Mouse (Mus musculus): Measurements from ENCODE around the gene Gm44965. TPM values are rescaled to one million over a fixed set of nuclear protein-coding genes. Genes with fewer than 3 reads are reported as not detected.

Gene Gm44965
- polyA plus RNA-seq, 1 experiment: not detected

DNA sequence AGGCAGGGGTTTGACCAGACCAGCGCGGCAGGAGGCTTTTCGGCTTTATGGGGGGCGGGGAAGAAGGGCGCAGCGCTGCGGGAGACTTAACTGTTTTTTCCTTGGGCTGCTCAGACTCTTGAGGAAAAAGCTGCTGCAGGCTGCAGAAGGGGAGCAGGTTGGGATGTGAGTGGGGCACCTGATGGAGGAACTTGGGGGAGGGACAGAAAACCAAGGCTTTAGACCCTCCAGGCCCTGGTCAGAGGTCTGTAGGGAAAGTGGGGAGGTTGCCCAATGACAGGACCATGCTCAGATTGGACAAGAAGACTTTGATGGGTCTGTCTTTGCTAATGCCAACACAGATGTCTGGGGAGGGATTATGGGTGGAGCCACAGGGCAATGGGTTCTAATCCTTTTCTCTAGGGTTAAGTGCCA is 33.8 kb downstream of the Gm44965 start:
- Histone ChIP-seq H3K27me3 (ENCODE audit: control insufficient read depth) (peaks cover 39% of the 10 kb centered on the region), H3K4me1 (ENCODE audit: control insufficient read depth) (peaks cover 4% of the 10 kb centered on the region), H3K4me3 (replicated peaks) (peak overlapping the region; percentile 30)

DNA sequence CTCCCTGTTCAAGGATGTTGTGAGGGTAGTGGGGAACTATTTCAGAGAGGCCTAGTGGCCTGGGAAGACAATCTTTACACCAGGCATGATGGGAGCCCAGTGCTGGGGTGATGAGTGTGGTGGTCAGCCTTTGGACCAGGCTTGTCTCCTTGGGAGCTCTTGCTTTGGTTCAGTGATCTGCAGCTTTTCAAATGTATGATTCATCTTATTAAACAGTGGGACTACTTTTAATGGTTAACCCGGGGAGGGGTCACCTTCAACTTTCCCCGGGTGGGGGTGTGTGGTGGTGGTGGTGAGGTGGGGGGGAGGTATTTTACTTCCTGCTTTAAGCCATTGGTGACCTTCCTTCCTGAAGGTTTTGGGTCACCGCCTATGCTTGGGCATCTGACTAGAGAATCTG is 34.6 kb downstream of the Gm44965 start:
- Histone ChIP-seq H3K4me3 (replicated peaks) (no peak overlapping the region), H3K4me1 (ENCODE audit: control insufficient read depth) (peaks cover 4% of the 10 kb centered on the region), H3K36me3 (ENCODE audit: control insufficient read depth) (no peaks in the 10 kb centered on the region), H3K27me3 (ENCODE audit: control insufficient read depth) (peaks cover 39% of the 10 kb centered on the region), H3K9me3 (ENCODE audit: control insufficient read depth, low read length) (no peaks in the 10 kb centered on the region)
- TF ChIP-seq TAL1 (IDR thresholded peaks at IDR 0.05; ENCODE audit: low read length) (no peak), GATA1 (IDR thresholded peaks at IDR 0.05; ENCODE audit: low read length) (no peak)

More for the DNA sequence above, 33.8 kb downstream of the Gm44965 start:
- no peaks in the 10 kb centered on the region for H3K36me3 ChIP-seq (ENCODE audit: control insufficient read depth)
- no peaks in the 10 kb centered on the region for H3K9me3 ChIP-seq (ENCODE audit: control insufficient read depth, low read length)
- TF ChIP-seq GATA1 (IDR thresholded peaks at IDR 0.05; ENCODE audit: low read length): no peak
- TF ChIP-seq TAL1 (IDR thresholded peaks at IDR 0.05; ENCODE audit: low read length): no peak

DNA sequence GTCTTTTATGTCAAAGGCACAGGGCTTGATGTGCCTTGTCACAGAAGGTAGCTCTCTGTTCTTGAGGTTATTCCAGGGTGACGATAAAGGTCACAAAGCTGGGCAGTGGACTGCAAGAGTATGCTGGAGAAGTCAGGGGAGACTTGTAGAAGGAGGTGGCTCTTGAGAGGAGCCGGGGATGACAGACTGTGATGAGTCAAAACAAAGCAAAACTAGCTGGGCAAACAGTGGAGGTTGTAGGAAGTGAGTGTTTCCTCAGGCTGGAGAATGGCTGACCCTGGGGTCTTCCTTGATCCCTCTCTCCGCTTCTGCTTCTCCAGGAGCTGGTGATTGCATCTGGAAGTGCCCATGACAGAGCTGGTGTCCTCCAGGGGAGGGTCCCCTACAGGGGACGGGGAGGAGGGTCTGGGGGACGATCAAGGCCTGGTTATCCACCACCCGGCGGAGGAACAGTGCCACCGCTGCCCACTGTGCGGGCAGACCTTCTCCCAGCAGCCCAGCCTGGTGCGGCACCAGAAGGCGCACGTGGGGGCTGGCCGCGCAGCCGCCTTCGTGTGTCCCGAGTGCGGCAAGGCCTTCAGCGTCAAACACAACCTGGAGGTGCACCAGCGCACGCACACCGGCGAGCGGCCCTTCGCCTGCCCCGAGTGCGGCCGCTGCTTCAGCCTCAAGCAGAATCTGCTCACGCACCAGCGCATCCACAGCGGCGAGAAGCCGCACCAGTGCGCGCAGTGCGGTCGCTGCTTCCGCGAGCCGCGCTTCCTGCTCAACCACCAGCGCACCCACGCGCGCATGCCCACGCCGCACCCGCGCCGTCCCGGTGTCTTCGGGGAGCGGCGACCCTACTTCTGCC is 35.3 kb downstream of the Gm44965 start:
- Histone ChIP-seq H3K9me3 (ENCODE audit: control insufficient read depth, low read length) (no peaks in the 10 kb centered on the region), H3K4me1 (ENCODE audit: control insufficient read depth) (peaks cover 4% of the 10 kb centered on the region), H3K4me3 (replicated peaks) (peak overlapping the region; percentile 22), H3K36me3 (ENCODE audit: control insufficient read depth) (no peaks in the 10 kb centered on the region), H3K27me3 (ENCODE audit: control insufficient read depth) (peaks cover 39% of the 10 kb centered on the region)
- no peak for TF ChIP-seq GATA1 (IDR thresholded peaks at IDR 0.05; ENCODE audit: low read length)
- TF ChIP-seq TAL1 (IDR thresholded peaks at IDR 0.05; ENCODE audit: low read length): no peak

DNA sequence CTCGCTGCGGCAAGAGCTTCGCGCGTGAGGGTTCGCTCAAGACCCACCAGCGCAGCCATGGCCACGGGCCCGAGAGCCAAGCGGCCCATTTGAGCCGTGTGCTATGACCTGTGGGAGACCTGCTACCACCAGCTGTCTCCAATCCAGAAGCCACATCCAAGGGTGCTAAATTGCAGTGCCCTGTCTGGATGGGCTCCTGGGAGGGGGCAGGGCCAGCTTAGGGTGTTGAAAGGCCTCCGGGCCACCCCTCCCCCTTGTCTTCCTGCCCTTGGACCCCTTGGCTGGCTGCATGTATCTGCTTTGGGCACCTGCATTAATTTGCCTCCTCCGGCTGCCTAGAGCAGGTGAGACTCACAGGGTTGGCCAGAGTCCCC is 35.9 kb downstream of the Gm44965 start:
- peak overlapping the region; percentile 22 for H3K4me3 ChIP-seq (replicated peaks)
- H3K4me1 ChIP-seq (ENCODE audit: control insufficient read depth): peaks cover 4% of the 10 kb centered on the region
- H3K27me3 ChIP-seq (ENCODE audit: control insufficient read depth): peaks cover 39% of the 10 kb centered on the region
- no peaks in the 10 kb centered on the region for H3K36me3 ChIP-seq (ENCODE audit: control insufficient read depth)
- H3K9me3 ChIP-seq (ENCODE audit: control insufficient read depth, low read length): no peaks in the 10 kb centered on the region
- no peak for TF ChIP-seq GATA1 (IDR thresholded peaks at IDR 0.05; ENCODE audit: low read length)
- no peak for TF ChIP-seq TAL1 (IDR thresholded peaks at IDR 0.05; ENCODE audit: low read length)

DNA sequence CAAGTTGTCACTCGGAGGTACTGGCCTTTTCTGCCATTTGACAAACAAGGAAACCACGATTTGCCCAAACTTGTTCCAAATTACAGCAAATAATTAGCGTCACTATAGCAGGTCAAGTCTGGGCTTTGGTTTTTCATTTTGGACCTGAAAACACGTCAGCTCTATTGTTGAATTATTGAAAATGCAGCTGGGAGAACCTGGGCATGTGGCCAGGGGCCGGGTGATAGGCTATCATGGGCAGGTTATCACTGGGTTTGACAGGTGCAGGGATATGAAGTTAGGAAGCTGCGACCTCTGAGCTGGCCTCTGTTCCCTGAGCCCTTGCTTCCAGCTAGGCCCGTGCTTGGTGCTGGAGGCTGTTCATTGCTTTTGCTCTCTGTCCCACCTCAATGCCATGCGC is 37.1 kb downstream of the Gm44965 start:
- Histone ChIP-seq H3K4me1 (ENCODE audit: control insufficient read depth) (peaks cover 4% of the 10 kb centered on the region), H3K9me3 (ENCODE audit: control insufficient read depth, low read length) (no peaks in the 10 kb centered on the region), H3K4me3 (replicated peaks) (no peak overlapping the region), H3K27me3 (ENCODE audit: control insufficient read depth) (peaks cover 36% of the 10 kb centered on the region), H3K36me3 (ENCODE audit: control insufficient read depth) (no peaks in the 10 kb centered on the region)
- TF ChIP-seq TAL1 (IDR thresholded peaks at IDR 0.05; ENCODE audit: low read length) (no peak), GATA1 (IDR thresholded peaks at IDR 0.05; ENCODE audit: low read length) (no peak)

DNA sequence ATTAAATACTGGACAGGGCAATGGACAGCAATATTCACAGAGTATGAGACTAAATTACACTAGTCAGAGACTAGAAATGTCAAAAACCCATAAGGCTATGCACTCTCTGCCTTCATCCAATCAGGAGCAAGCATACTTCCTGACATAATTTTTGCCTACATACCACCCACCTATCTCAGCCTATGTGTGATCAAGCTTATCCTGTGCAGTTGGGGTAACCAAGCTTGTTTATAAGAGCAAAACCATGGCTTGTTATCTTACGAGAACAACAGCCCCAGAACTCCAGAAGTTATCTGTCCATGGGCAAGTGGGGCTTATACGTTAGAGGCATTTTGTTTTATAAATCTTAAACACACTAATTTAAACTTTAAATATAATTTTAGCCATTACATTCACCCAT is 41.4 kb downstream of the Gm44965 start:
- H3K4me1 ChIP-seq (ENCODE audit: control insufficient read depth): no peaks in the 10 kb centered on the region
- H3K36me3 ChIP-seq (ENCODE audit: control insufficient read depth): no peaks in the 10 kb centered on the region

DNA sequence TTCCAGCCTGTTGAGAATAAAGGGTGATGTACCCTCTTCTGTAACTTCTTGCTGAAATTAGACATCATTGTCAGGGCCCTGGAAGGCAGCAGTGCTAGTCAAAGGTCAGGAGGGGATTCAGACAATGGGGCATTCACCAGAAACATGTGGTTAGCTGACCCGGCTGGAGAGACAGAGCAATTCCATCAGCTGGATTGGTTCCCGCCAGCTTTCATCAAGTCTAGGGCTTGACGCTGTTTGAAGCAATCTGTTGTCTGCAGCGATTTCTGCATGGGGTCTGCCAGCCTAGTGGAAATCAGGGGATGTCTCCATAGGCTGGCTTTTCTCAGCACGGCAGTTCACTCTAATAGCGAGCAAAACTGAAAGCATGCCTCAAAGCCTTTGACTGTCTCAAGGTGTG is 42.8 kb downstream of the Gm44965 start:
- Histone ChIP-seq H3K4me1 (ENCODE audit: control insufficient read depth) (no peaks in the 10 kb centered on the region), H3K4me3 (replicated peaks) (no peak overlapping the region), H3K36me3 (ENCODE audit: control insufficient read depth) (no peaks in the 10 kb centered on the region), H3K9me3 (ENCODE audit: control insufficient read depth, low read length) (no peaks in the 10 kb centered on the region), H3K27me3 (ENCODE audit: control insufficient read depth) (no peaks in the 10 kb centered on the region)
- TF ChIP-seq GATA1 (IDR thresholded peaks at IDR 0.05; ENCODE audit: low read length): no peak
- no peak for TF ChIP-seq TAL1 (IDR thresholded peaks at IDR 0.05; ENCODE audit: low read length)

More for the DNA sequence above, 41.4 kb downstream of the Gm44965 start:
- no peaks in the 10 kb centered on the region for H3K27me3 ChIP-seq (ENCODE audit: control insufficient read depth)
- TF ChIP-seq TAL1 (IDR thresholded peaks at IDR 0.05; ENCODE audit: low read length): no peak
- no peak for TF ChIP-seq GATA1 (IDR thresholded peaks at IDR 0.05; ENCODE audit: low read length)
- no peak overlapping the region for H3K4me3 ChIP-seq (replicated peaks)
- no peaks in the 10 kb centered on the region for H3K9me3 ChIP-seq (ENCODE audit: control insufficient read depth, low read length)

DNA sequence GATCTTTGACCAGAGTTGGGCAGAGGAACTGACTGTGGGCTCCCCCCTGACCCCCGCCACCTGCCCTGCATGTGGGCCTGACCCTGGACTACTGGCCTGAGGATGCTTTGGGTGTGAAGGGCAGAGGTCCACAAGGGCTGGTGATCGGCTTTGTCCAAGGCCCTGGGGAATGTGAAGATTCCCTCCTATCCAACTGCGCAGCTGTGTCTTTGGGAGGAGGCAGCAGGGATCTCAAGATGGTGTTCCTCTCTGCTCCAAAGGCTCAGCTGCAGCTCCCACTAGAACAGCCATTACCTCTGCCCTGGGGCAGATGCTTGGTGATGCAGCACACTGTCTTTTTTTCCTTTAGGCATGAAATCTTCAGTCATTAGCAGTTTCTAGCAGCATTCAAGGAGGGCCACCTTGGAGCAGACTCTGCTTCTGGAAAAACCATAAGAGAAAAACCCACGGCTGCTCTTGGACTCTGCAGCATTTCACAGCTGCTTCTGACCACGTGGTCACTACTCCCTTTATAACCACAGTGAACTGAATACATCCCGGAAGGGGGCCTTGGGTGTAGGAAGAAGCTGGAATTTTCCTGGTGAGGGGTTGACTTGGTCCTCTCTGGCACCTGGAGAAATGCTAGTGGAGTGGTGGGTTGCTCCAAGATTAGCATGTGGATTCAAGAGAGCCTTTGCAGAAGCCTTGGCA is 44.2 kb downstream of the Gm44965 start:
- H3K4me1 ChIP-seq (ENCODE audit: control insufficient read depth): no peaks in the 10 kb centered on the region
- TF ChIP-seq GATA1 (IDR thresholded peaks at IDR 0.05; ENCODE audit: low read length) (no peak), TAL1 (IDR thresholded peaks at IDR 0.05; ENCODE audit: low read length) (no peak)
- no peaks in the 10 kb centered on the region for H3K36me3 ChIP-seq (ENCODE audit: control insufficient read depth)
- H3K27me3 ChIP-seq (ENCODE audit: control insufficient read depth): no peaks in the 10 kb centered on the region
- H3K4me3 ChIP-seq (replicated peaks): no peak overlapping the region
- no peaks in the 10 kb centered on the region for H3K9me3 ChIP-seq (ENCODE audit: control insufficient read depth, low read length)

DNA sequence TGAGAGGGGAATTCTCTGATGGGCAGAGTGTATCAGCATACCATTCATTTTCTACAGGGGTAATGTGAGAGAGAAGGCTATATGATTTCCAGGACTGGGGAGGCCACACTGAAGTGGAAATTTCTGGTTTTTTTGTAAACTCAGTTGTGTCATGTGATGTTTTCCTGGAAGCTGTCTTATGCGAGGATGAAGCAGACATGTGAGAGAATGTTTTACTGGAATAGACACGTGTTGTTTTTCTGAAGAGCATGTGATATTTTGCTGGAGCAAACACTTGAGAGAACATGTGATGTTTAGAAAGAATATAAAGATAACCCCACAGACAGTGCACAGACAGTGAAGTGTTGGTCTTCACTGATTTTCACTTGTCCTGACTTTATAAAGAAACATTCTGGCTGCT is 44.8 kb downstream of the Gm44965 start:
- Histone ChIP-seq H3K4me1 (ENCODE audit: control insufficient read depth) (no peaks in the 10 kb centered on the region), H3K9me3 (ENCODE audit: control insufficient read depth, low read length) (no peaks in the 10 kb centered on the region), H3K27me3 (ENCODE audit: control insufficient read depth) (no peaks in the 10 kb centered on the region), H3K36me3 (ENCODE audit: control insufficient read depth) (no peaks in the 10 kb centered on the region), H3K4me3 (replicated peaks) (no peak overlapping the region)
- TF ChIP-seq GATA1 (IDR thresholded peaks at IDR 0.05; ENCODE audit: low read length) (no peak), TAL1 (IDR thresholded peaks at IDR 0.05; ENCODE audit: low read length) (no peak)

Data from erythroblast, embryonic 14.5 days (primary cell).